Mouse (Mus musculus): ENCODE results near the gene Gm2431.
"Not testable (repeated sequence)": the region's sequence is repeated elsewhere in the genome, so short reads cannot be mapped to it uniquely, and the experiment has no call there.

Gene Gm2431

DNA sequence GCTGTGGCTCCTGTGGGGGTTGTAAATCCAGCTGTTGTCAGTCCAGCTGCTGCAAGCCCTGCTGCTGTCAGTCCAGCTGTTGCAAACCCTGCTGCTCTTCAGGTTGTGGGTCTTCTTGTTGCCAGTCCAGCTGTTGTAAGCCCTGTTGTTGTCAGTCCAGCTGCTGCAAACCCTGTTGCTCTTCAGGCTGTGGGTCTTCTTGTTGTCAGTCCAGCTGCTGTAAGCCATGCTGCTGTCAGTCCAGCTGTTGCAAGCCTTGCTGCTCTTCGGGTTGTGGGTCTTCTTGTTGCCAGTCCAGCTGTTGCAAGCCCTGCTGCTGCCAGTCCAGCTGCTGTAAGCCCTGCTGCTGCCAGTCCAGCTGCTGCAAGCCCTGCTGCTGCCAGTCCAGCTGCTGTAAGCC, 46.0 kb downstream of the Gm2431 start:
- DNase-seq (ENCODE audit: inconsistent age in 2 of 2, low spot score in 1 of 2) = not testable (repeated sequence)

DNA sequence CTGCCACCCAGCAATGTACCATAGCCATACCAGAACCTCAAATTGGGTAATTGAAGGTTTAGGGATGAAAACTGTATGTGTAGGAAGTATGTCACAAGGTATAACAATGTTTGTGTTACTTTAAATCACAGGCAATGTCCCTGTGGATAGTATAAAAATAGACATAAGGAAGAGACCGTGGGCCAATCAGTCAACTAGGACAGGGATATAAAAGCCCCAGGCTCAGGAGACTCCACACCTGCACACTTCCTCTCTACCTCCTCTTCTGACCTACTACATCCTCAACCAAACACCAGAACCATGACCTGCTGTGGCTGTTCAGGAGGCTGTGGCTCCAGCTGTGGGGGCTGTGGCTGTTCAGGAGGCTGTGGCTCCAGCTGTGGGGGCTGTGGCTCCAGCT, 46.6 kb downstream of the Gm2431 start, which contains the start of gene Gm7579:
Gm7579 (plus strand) TSS at position 301 of the 400 bp plus-strand sequence.
- no peak for DNase-seq (ENCODE audit: inconsistent age in 2 of 2, low spot score in 1 of 2)
